Mouse (Mus musculus): ENCODE data around the gene Gm20518. TPM values are rescaled to one million over a fixed set of nuclear protein-coding genes. Genes with fewer than 3 reads are reported as not detected.

Gm20518 gene
- polyA plus RNA-seq, 1 experiment from 2014 or later = 0.20 TPM

GRCm38 (mm10) chr16:17807192-17808009 lies 84.1 kb downstream of the Gm20518 start:
- DNase-seq (ENCODE audit: low spot score) = peak; percentile 93

GRCm38 (mm10) chr16:17806581-17807191 lies 84.8 kb downstream of the Gm20518 start:
- no peak for DNase-seq (ENCODE audit: low spot score)

- no peak for DNase-seq (ENCODE audit: low spot score)
Observed at GRCm38 (mm10) chr16:17804982-17805381, 86.5 kb downstream of the Gm20518 start.

GRCm38 (mm10) chr16:17804449-17804912 lies 87.0 kb downstream of the Gm20518 start:
- peak; percentile 51 for DNase-seq (ENCODE audit: low spot score)

GRCm38 (mm10) chr16:17803675-17804448 lies 87.6 kb downstream of the Gm20518 start:
- no peak for DNase-seq (ENCODE audit: low spot score)

GRCm38 (mm10) chr16:17802839-17803674 lies 88.4 kb downstream of the Gm20518 start:
- DNase-seq (ENCODE audit: low spot score) = no peak

- no peak for DNase-seq (ENCODE audit: low spot score)
Observed at GRCm38 (mm10) chr16:17802456-17802838, 89.0 kb downstream of the Gm20518 start.

GRCm38 (mm10) chr16:17801777-17802455 lies 89.6 kb downstream of the Gm20518 start:
- DNase-seq (ENCODE audit: low spot score) = no peak

- no peak for DNase-seq (ENCODE audit: low spot score)
Observed at GRCm38 (mm10) chr16:17799584-17799983, 91.9 kb downstream of the Gm20518 start.

GRCm38 (mm10) chr16:17798321-17799180 lies 92.9 kb downstream of the Gm20518 start:
- DNase-seq (ENCODE audit: low spot score) = no peak

- no peak for DNase-seq (ENCODE audit: low spot score)
Observed at GRCm38 (mm10) chr16:17797812-17798311, 93.6 kb downstream of the Gm20518 start.

GRCm38 (mm10) chr16:17796971-17797811 lies 94.3 kb downstream of the Gm20518 start, which contains the start of gene Scarf2:
Gene Scarf2, plus strand, starts transcription at chr16:17797282.
- DNase-seq (ENCODE audit: low spot score) = no peak

- no peak for DNase-seq (ENCODE audit: low spot score)
Observed at GRCm38 (mm10) chr16:17796519-17796918, 95.0 kb downstream of the Gm20518 start.

GRCm38 (mm10) chr16:17795643-17796042 lies 95.8 kb downstream of the Gm20518 start:
- no peak for DNase-seq (ENCODE audit: low spot score)

GRCm38 (mm10) chr16:17794047-17794446 lies 97.4 kb downstream of the Gm20518 start:
- no peak for DNase-seq (ENCODE audit: low spot score)

- no peak for DNase-seq (ENCODE audit: low spot score)
Observed at GRCm38 (mm10) chr16:17792728-17793127, 98.7 kb downstream of the Gm20518 start.

- no peak for DNase-seq (ENCODE audit: low spot score)
Observed at GRCm38 (mm10) chr16:17785337-17785736, 106.1 kb downstream of the Gm20518 start.

Measured in thymus, postnatal 0 days (tissue).